Mouse (Mus musculus) bone marrow, adult 2 months (tissue): ENCODE data around the gene Nosip.

Source experiments
- CTCF ChIP-seq: fragments of 200-500 bp; IDR thresholded peaks from 2 replicates; pipeline ENCODE4 v1.5.1; 2011; ENCODE audit warnings: low read length, control low read depth; ENCODE audit not compliant: control insufficient read depth, insufficient read depth
- POLR2A ChIP-seq: fragments of 200-500 bp; IDR thresholded peaks from 2 replicates; pipeline ENCODE4 v1.6.1; 2011; ENCODE audit warnings: low read depth, mild to moderate bottlenecking, control low read depth, low read length, borderline replicate concordance; ENCODE audit not compliant: control insufficient read depth

- TF ChIP-seq CTCF (no peak), POLR2A (no peak)
These were observed 57.8 kb downstream of the Nosip start for GRCm38 (mm10) chr7:45119780-45120709.
